Mouse (Mus musculus) spleen, adult 2 months (tissue): ENCODE measurements around the gene Zmpste24. TPM values are rescaled to one million over a fixed set of nuclear protein-coding genes. Genes with fewer than 3 reads are reported as not detected.
"Not testable (repeated sequence)": the region's sequence is repeated elsewhere in the genome, so short reads cannot be mapped to it uniquely, and the experiment has no call there.

Experiments
- DNase-seq, 2 experiments: peaks; one replicate each; pipeline versions ENCODE4 v3.0.0 to v3.0.0-alpha.2; 2012 to 2021; ENCODE audit warnings: low spot score in 2 of 2, low read depth in 1 of 2
- H3K27ac ChIP-seq: fragments of 200-500 bp; 2 replicates; pipeline ENCODE4 v1.5.1; 2012; ENCODE audit warnings: low read length, inconsistent platforms; ENCODE audit not compliant: insufficient read depth
- H3K27me3 ChIP-seq: fragments of 200-500 bp; 2 replicates; pipeline ENCODE4 v1.6.1; 2012; ENCODE audit warnings: mild to moderate bottlenecking, moderate library complexity, low read length, inconsistent platforms; ENCODE audit not compliant: control insufficient read depth, insufficient read depth
- H3K36me3 ChIP-seq: fragments of 200-500 bp; 2 replicates; pipeline ENCODE4 v1.6.1; 2012; ENCODE audit warnings: mild to moderate bottlenecking, low read length, inconsistent platforms; ENCODE audit not compliant: control insufficient read depth, insufficient read depth
- H3K4me1 ChIP-seq: fragments of 200-500 bp; 2 replicates; pipeline ENCODE4 v1.6.1; 2011; ENCODE audit warnings: inconsistent platforms; ENCODE audit not compliant: control insufficient read depth, insufficient read depth, insufficient read length
- H3K4me3 ChIP-seq: fragments of 200-500 bp; 2 replicates; pipeline ENCODE4 v1.5.1; 2011; ENCODE audit warnings: mild to moderate bottlenecking, inconsistent platforms; ENCODE audit not compliant: insufficient read depth, insufficient read length; ENCODE audit errors: extremely low read depth
- CTCF ChIP-seq: fragments of 200-500 bp; IDR thresholded peaks from 2 replicates; pipeline ENCODE4 v1.5.1; 2011; ENCODE audit warnings: mild to moderate bottlenecking, inconsistent platforms; ENCODE audit not compliant: insufficient read depth, insufficient read length, insufficient replicate concordance; ENCODE audit errors: extremely low read depth
- POLR2A ChIP-seq: fragments of 200-500 bp; IDR thresholded peaks from 2 replicates; pipeline ENCODE4 v1.6.1; 2011; ENCODE audit warnings: low read depth, low read length, inconsistent platforms
- WGBS: fragments of 180-500 bp; shearing (Covaris S2); methylation state at CpG from one replicate; pipeline ENCODE4 v1.1.7; 2018; 5-methylcytosine and 5-hydroxymethylcytosine counted together
- polyA plus RNA-seq: library from polyadenylated mRNA; depleted of rRNA; stranded (reverse); fragments of >200 nt; gene quantifications from 2 replicates; pipeline ENCODE4 v1.2.3, GENCODE M21; 2012

The Zmpste24 gene
- polyA plus RNA-seq, 1 experiment: 9.8 TPM

GRCm38 (mm10) chr4:121077915-121078646 lies 20.0 kb downstream of the Zmpste24 start:
- no peak for DNase-seq
- WGBS: 82% methylated on average over 3 of the region's 3 CpGs
- H3K27ac ChIP-seq: no peak overlapping the region
- H3K4me3 ChIP-seq: no peak overlapping the region
- no peaks in the 10 kb centered on the region for H3K4me1 ChIP-seq
- H3K36me3 ChIP-seq: peaks cover 22% of the 10 kb centered on the region
- TF ChIP-seq POLR2A: no peak
- TF ChIP-seq CTCF: no peak
- no peaks in the 10 kb centered on the region for H3K27me3 ChIP-seq

- WGBS: 87% methylated on average over 4 of the region's 4 CpGs
- Histone ChIP-seq H3K27me3 (no peaks in the 10 kb centered on the region), H3K36me3 (peaks cover 11% of the 10 kb centered on the region), H3K4me1 (no peaks in the 10 kb centered on the region), H3K4me3 (no peak overlapping the region), H3K27ac (no peak overlapping the region)
- no peak for DNase-seq
- TF ChIP-seq CTCF (no peak), POLR2A (no peak)
Observed at GRCm38 (mm10) chr4:121074250-121074649, 23.8 kb downstream of the Zmpste24 start.

- H3K27me3 ChIP-seq: no peaks in the 10 kb centered on the region
- no peaks in the 10 kb centered on the region for H3K4me1 ChIP-seq
- DNase-seq: no peak
- TF ChIP-seq POLR2A (no peak), CTCF (no peak)
- H3K27ac ChIP-seq: no peak overlapping the region
- H3K36me3 ChIP-seq: peaks cover 16% of the 10 kb centered on the region
- no peak overlapping the region for H3K4me3 ChIP-seq
- WGBS: 73% methylated on average over 2 of the region's 2 CpGs
Observed at GRCm38 (mm10) chr4:121065336-121065735, 32.7 kb downstream of the Zmpste24 start.

- 89% methylated on average over 10 of the region's 10 CpGs for WGBS
- H3K4me3 ChIP-seq, H3K4me1 ChIP-seq, H3K27me3 ChIP-seq, DNase-seq, H3K27ac ChIP-seq: not testable (repeated sequence)
- H3K36me3 ChIP-seq: peaks cover 12% of the 10 kb centered on the region
Observed at GRCm38 (mm10) chr4:121059218-121059617, 38.8 kb downstream of the Zmpste24 start.

- Histone ChIP-seq H3K27ac (no peak overlapping the region), H3K4me1 (no peaks in the 10 kb centered on the region), H3K4me3 (no peak overlapping the region), H3K36me3 (peaks cover 9% of the 10 kb centered on the region), H3K27me3 (no peaks in the 10 kb centered on the region; the same call in 1 of the 2 replicates)
- 90% methylated on average over 2 of the region's 2 CpGs for WGBS
- DNase-seq: no peak
- no peak for TF ChIP-seq CTCF
- TF ChIP-seq POLR2A: no peak
Observed at GRCm38 (mm10) chr4:121057032-121057431, 41.0 kb downstream of the Zmpste24 start.

GRCm38 (mm10) chr4:121056342-121056741 lies 41.7 kb downstream of the Zmpste24 start:
- WGBS: 66% methylated on average over 3 of the region's 3 CpGs
- Histone ChIP-seq H3K27me3 (no peaks in the 10 kb centered on the region; the same call in 1 of the 2 replicates), H3K27ac (no peak overlapping the region), H3K4me3 (no peak overlapping the region), H3K36me3 (peaks cover 9% of the 10 kb centered on the region), H3K4me1 (no peaks in the 10 kb centered on the region)
- TF ChIP-seq POLR2A (no peak), CTCF (peak; percentile 52; the same call in 1 of the 2 replicates)
- DNase-seq: peak in 1 of 2 experiments; percentile 24

GRCm38 (mm10) chr4:121052454-121053323 lies 45.4 kb downstream of the Zmpste24 start:
- Histone ChIP-seq H3K27ac (no peak overlapping the region), H3K36me3 (no peaks in the 10 kb centered on the region), H3K4me3 (no peak overlapping the region), H3K4me1 (no peaks in the 10 kb centered on the region), H3K27me3 (no peaks in the 10 kb centered on the region; the same call in 1 of the 2 replicates)
- no peak for DNase-seq
- no peak for TF ChIP-seq CTCF
- TF ChIP-seq POLR2A: no peak
- 28% methylated on average over 35 of the region's 35 CpGs for WGBS
